Mouse (Mus musculus) thymus, adult 2 months (tissue): ENCODE data around the gene Bach2. TPM values are rescaled to one million over a fixed set of nuclear protein-coding genes. Genes with fewer than 3 reads are reported as not detected.

Experiments used
- DNase-seq: peaks from one replicate; pipeline ENCODE4 v3.0.0; 2021
- H3K27ac ChIP-seq: fragments of 200-500 bp; 2 replicates; pipeline ENCODE4 v1.5.1; 2012; ENCODE audit warnings: low read length, control low read depth; ENCODE audit not compliant: control insufficient read depth, insufficient read depth
- H3K27me3 ChIP-seq: fragments of 200-500 bp; 2 replicates; pipeline ENCODE4 v1.6.1; 2012; ENCODE audit warnings: mild to moderate bottlenecking, low read length, moderate library complexity, mixed read lengths; ENCODE audit not compliant: control insufficient read depth, insufficient read depth
- H3K36me3 ChIP-seq: fragments of 200-500 bp; 2 replicates; pipeline ENCODE4 v1.6.1; 2012; ENCODE audit warnings: mild to moderate bottlenecking, low read length, moderate library complexity; ENCODE audit not compliant: control insufficient read depth, insufficient read depth
- H3K4me1 ChIP-seq: fragments of 200-500 bp; replicated peaks from 2 replicates; pipeline ENCODE4 v1.6.1; 2012; ENCODE audit warnings: low read length; ENCODE audit not compliant: control insufficient read depth, insufficient read depth
- H3K4me3 ChIP-seq: fragments of 200-500 bp; 2 replicates; pipeline ENCODE4 v1.5.1; 2012; ENCODE audit warnings: mild to moderate bottlenecking, low read length, control low read depth, moderate library complexity; ENCODE audit not compliant: control insufficient read depth, insufficient read depth
- CTCF ChIP-seq: fragments of 200-500 bp; IDR thresholded peaks from 2 replicates; pipeline ENCODE4 v1.5.1; 2012; ENCODE audit warnings: mild to moderate bottlenecking, control low read depth, low read length, moderate library complexity, borderline replicate concordance; ENCODE audit not compliant: control insufficient read depth, poor library complexity, insufficient read depth; ENCODE audit errors: extremely low read depth
- POLR2A ChIP-seq: fragments of 200-500 bp; IDR thresholded peaks from 2 replicates; pipeline ENCODE4 v1.6.1; 2012; ENCODE audit warnings: mild to moderate bottlenecking, low read length, control low read depth, moderate library complexity; ENCODE audit not compliant: control insufficient read depth, poor library complexity, insufficient read depth; ENCODE audit errors: extremely low read depth
- WGBS: fragments of 180-500 bp; shearing (Covaris S2); methylation state at CpG from one replicate; pipeline ENCODE4 v1.1.7; 2018; 5-methylcytosine and 5-hydroxymethylcytosine counted together
- polyA plus RNA-seq: library from polyadenylated mRNA; depleted of rRNA; stranded (reverse); fragments of >200 nt; gene quantifications from 2 replicates; pipeline ENCODE4 v1.2.3, GENCODE M21; 2012

The Bach2 gene
- polyA plus RNA-seq, 1 experiment: 9.4 TPM

DNA sequence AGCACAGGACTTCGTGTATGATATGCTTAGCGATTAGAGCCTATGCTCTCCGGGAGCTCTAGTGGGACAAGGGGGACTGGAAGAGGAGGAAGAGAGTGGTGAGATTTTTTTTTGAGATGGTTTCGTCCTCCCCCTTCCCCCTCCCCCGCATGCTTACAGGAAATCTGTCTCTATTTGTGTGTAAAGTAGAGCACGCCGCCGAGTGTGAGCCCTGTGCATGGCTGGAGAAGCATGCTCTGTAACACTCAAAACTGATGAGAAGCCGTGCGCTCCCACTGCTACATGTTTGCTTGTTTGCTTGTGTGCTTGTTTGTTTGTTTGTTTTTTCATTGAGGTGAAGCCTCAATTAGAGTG is 25.1 kb downstream of the Bach2 start:
- TF ChIP-seq CTCF (no peak), POLR2A (no peak)
- no peak overlapping the region for H3K4me3 ChIP-seq
- peaks cover 39% of the 10 kb centered on the region for H3K4me1 ChIP-seq
- peak; percentile 26 for DNase-seq
- peak overlapping the region; percentile 68 for H3K27ac ChIP-seq
- H3K36me3 ChIP-seq: no peaks in the 10 kb centered on the region
- H3K27me3 ChIP-seq: no peaks in the 10 kb centered on the region
- WGBS: 48% methylated on average over 10 of the region's 10 CpGs

DNA sequence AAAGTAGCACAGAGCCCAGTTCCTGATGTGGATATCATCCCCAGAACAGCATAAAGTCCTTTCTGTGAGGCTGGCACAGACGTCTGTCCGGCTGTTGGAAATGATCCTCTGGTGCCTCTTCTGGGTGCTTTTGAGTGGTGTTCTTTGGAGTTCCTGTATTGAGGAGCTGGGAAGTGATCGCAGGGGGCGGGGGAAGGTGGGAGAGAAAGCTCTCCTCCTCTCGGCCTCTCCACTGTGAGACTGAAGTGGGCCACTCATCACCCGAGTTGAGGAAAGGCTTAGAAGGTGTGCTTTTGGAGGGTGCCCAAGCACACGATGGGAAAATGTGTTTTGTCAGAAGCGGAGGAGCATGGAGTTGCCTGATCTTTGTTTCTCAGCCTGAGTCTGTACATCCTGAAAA is 26.3 kb downstream of the Bach2 start:
- H3K27me3 ChIP-seq: no peaks in the 10 kb centered on the region
- no peak for TF ChIP-seq CTCF
- no peak for TF ChIP-seq POLR2A
- H3K36me3 ChIP-seq: no peaks in the 10 kb centered on the region
- peak overlapping the region; percentile 7; the same call in 1 of the 2 replicates for H3K27ac ChIP-seq
- no peak for DNase-seq
- H3K4me3 ChIP-seq: no peak overlapping the region
- peaks cover 30% of the 10 kb centered on the region for H3K4me1 ChIP-seq
- WGBS: 93% methylated on average over 8 of the region's 8 CpGs

DNA sequence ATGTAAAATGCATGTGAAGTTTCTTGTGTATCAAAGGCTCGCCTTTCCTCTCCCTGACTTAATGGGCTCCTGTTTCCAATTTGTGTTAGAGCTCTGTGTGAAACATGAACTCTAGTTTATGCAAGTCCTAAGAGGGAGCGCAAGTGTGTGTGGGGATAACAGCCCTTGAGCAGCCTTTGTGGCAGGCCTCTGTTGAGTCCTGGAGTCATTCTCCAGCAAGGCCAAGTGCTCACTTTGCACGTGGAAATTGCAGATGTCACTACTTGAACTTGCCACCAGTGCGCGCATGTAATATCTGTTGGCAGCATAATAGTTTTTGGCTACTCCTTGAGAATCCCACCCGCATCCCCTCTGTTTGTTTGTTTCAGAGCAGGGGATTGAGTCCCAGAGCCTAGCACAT is 28.1 kb downstream of the Bach2 start:
- no peak for TF ChIP-seq POLR2A
- TF ChIP-seq CTCF: no peak
- no peak for DNase-seq
- Histone ChIP-seq H3K4me1 (peaks cover 25% of the 10 kb centered on the region), H3K27ac (no peak overlapping the region), H3K4me3 (no peak overlapping the region), H3K36me3 (no peaks in the 10 kb centered on the region), H3K27me3 (no peaks in the 10 kb centered on the region)
- WGBS: 94% methylated on average over 6 of the region's 6 CpGs

DNA sequence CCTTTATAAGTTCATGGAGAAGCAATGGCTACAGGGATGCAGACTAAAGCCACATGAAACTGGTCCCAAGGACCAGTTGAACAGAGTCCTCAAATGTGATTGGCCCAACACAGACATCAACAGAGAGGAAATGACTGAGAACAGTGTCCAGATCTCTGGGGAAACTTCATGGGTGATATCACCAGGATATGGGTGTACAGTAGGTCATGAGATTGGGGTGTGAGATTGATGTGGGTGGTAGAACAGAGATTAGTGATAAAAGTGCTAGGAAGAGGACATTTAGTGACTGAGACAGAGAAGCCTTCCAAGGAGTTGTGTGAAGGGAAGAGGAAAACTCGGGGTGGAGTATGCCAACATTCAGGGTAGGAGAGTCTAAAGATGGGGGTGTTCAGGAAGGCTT is 29.4 kb downstream of the Bach2 start:
- peaks cover 19% of the 10 kb centered on the region for H3K4me1 ChIP-seq
- H3K36me3 ChIP-seq: no peaks in the 10 kb centered on the region
- H3K27ac ChIP-seq: no peak overlapping the region
- TF ChIP-seq POLR2A (no peak), CTCF (no peak)
- H3K4me3 ChIP-seq: no peak overlapping the region
- DNase-seq: no peak
- WGBS: 97% methylated on average over 1 of the region's 1 CpGs
- no peaks in the 10 kb centered on the region for H3K27me3 ChIP-seq

DNA sequence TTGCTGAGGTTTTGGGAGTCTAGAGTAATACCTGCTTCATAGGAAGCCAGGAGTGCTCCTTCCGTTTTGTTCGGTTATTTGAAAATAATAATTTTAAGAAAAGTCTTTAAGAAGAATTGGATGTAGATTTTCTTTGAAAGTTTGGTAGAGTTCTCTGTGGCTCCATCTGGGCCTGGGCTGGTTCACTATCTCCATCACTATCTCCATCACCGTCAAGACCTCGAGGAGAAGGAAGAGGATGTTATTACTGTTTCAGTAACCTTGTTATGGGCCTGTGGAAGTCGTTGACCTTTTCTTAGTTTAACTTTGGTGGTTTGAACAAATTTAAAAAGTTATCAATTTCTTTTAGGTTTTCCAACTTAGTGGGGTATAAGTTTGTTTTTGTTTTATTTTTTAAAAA is 33.8 kb downstream of the Bach2 start:
- Histone ChIP-seq H3K4me1 (no peaks in the 10 kb centered on the region), H3K4me3 (no peak overlapping the region), H3K36me3 (no peaks in the 10 kb centered on the region), H3K27ac (no peak overlapping the region), H3K27me3 (no peaks in the 10 kb centered on the region)
- DNase-seq: no peak
- TF ChIP-seq POLR2A (no peak), CTCF (no peak)
- 76% methylated on average over 5 of the region's 5 CpGs for WGBS

DNA sequence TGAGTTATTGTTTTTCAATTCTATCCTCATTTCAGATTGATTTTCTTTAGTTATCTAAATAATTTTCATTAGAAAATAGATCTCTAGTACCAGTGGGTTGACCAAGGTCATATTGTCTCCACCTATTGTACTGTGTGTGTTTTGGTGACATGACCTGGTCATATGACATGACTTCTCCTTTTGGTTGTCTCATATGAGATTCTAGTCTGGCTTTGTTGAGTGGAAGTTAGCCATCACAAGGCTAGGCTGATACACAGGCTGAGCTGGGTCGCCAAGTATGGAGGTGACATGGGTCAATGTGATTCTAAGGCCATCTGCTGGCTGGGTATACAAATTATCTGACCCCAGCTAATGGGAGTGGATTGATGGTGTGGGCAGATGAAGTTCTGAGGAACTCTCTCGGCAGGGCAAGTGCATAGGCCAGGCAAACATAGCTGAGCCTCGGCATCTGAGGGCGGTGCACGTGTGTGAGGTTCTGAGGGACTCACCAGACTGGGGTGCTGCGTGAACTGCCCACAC is 36.2 kb downstream of the Bach2 start:
- Histone ChIP-seq H3K4me1 (peaks cover 2% of the 10 kb centered on the region; the same call in 1 of the 2 replicates), H3K27ac (no peak overlapping the region), H3K27me3 (no peaks in the 10 kb centered on the region), H3K4me3 (no peak overlapping the region), H3K36me3 (no peaks in the 10 kb centered on the region)
- WGBS: 96% methylated on average over 6 of the region's 6 CpGs
- no peak for DNase-seq
- TF ChIP-seq POLR2A: no peak
- TF ChIP-seq CTCF: no peak

DNA sequence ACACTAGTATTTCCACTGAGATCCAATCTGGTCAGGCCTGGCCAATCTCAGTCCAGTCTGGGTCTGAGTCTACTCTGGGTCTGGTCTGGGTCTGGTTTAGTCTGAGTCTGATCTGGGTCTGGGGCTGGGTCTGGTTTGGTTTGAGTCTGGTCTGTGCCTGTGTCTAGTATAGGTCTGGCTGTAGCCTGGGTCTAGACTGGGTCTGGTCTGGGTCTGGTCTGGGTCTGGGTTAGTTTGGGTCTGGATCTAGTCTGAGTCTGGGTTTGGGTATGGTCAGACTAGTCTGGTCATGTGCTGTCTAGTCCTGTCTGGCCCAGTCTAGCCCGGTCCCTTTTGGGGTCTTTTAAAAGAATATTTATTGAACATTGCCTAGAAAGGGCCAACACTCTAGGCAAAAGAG is 41.2 kb downstream of the Bach2 start:
- TF ChIP-seq CTCF: no peak
- TF ChIP-seq POLR2A: no peak
- Histone ChIP-seq H3K27me3 (no peaks in the 10 kb centered on the region), H3K36me3 (no peaks in the 10 kb centered on the region), H3K4me3 (no peak overlapping the region), H3K4me1 (peaks cover 11% of the 10 kb centered on the region), H3K27ac (peak overlapping the region; percentile 24; the same call in 1 of the 2 replicates)
- no peak for DNase-seq
- WGBS: 97% methylated on average over 1 of the region's 1 CpGs

DNA sequence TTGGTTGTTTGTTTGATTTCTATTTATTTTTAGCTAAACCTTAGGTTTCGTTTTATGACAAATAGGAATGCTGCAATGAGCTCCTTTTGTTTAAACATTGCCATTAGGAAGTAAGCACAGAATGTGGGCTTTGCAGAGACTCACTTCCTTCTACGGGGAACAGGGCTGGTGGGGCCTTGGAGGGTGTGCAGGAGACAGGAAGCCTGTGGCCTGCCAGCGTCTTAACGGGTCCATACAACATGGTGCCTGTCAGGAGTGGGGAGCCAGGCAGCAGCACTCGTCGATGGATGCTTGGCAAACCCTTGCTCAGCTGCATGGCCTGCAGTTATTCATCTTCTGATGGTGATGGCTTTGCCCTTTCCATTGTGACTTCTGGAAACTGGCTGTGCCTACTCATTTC is 41.8 kb downstream of the Bach2 start:
- Histone ChIP-seq H3K4me1 (peaks cover 11% of the 10 kb centered on the region), H3K4me3 (no peak overlapping the region), H3K36me3 (no peaks in the 10 kb centered on the region), H3K27ac (0 out of 2 replicates have a peak overlapping the region, but pooled peaks have one; percentile 21), H3K27me3 (no peaks in the 10 kb centered on the region)
- TF ChIP-seq CTCF (no peak), POLR2A (no peak)
- DNase-seq: peak; percentile 34
- 7% methylated on average over 6 of the region's 6 CpGs for WGBS
